Mouse (Mus musculus) hindbrain, postnatal 0 days (tissue): ENCODE data around the gene Gm20708. TPM values are rescaled to one million over a fixed set of nuclear protein-coding genes. Genes with fewer than 3 reads are reported as not detected.

Experiments
- ATAC-seq: fragments of 200-750 bp; cut with Nextera tagmentation; 2 replicates; pipeline ENCODE4 v1.8.0; 2017; ENCODE audit warnings: mild to moderate bottlenecking, moderate TSS enrichment, moderate library complexity
- DNase-seq: peaks from one replicate; pipeline ENCODE4 v3.0.0-alpha.2; 2015; ENCODE audit warnings: low spot score
- H3K27ac ChIP-seq: fragments of 300-500 bp; sonication (generic); 2 replicates; pipeline ENCODE4 v1.5.1; 2014; ENCODE audit warnings: mild to moderate bottlenecking
- H3K27me3 ChIP-seq: fragments of 300-500 bp; sonication (generic); 2 replicates; pipeline ENCODE4 v1.6.1; 2014; ENCODE audit warnings: low read length, mixed read lengths; ENCODE audit not compliant: insufficient read depth
- H3K36me3 ChIP-seq: fragments of 300-500 bp; sonication (generic); 2 replicates; pipeline ENCODE4 v1.6.1; 2014; ENCODE audit warnings: low read length, mixed read lengths; ENCODE audit not compliant: insufficient read depth
- H3K4me1 ChIP-seq: fragments of 300-500 bp; sonication (generic); 2 replicates; pipeline ENCODE4 v1.6.1; 2014; ENCODE audit warnings: antibody characterized with exemption, low read length, mixed read lengths; ENCODE audit not compliant: insufficient read depth
- H3K4me2 ChIP-seq: fragments of 300-500 bp; sonication (generic); 2 replicates; pipeline ENCODE4 v1.6.1; 2014; ENCODE audit warnings: low read depth, mild to moderate bottlenecking, low read length, moderate library complexity, mixed read lengths
- H3K4me3 ChIP-seq: fragments of 300-500 bp; sonication (generic); 2 replicates; pipeline ENCODE4 v1.5.1; 2014; ENCODE audit warnings: low read length
- H3K9ac ChIP-seq: fragments of 300-500 bp; sonication (generic); replicated peaks from 2 replicates; pipeline ENCODE4 v1.6.1; 2014; ENCODE audit warnings: mild to moderate bottlenecking, low read length, moderate library complexity, mixed read lengths
- H3K9me3 ChIP-seq: fragments of 300-500 bp; sonication (generic); 2 replicates; pipeline ENCODE4 v1.6.1; 2016; ENCODE audit warnings: low read length, mixed read lengths
- CTCF ChIP-seq: IDR thresholded peaks from 2 replicates; pipeline ENCODE4 v1.5.1; 2016; ENCODE audit warnings: antibody characterized with exemption, control low read depth, low read depth
- WGBS: fragments of 180-500 bp; shearing (Covaris S2); extraction: QIAGEN DNeasy Blood & Tissue Kit; methylation state at CpG from one replicate; pipeline ENCODE4 v1.1.7; 2014; 5-methylcytosine and 5-hydroxymethylcytosine counted together
- polyA plus RNA-seq: library from polyadenylated mRNA; unstranded; fragments of >200 nt; fragmentation: Nextera tagmentation; extraction: Ambion mirVana; gene quantifications from 2 replicates; pipeline ENCODE4 v1.2.1, GENCODE M21; 2015
- total RNA-seq: library from RNA; depleted of rRNA; stranded (reverse); fragments of >200 nt; gene quantifications from 2 replicates; pipeline ENCODE4 v1.2.3, GENCODE M21; 2014

Gene Gm20708
- total and polyA plus RNA-seq, 2 experiments from 2014 or later = 1.4 TPM; not detected in 1

DNA sequence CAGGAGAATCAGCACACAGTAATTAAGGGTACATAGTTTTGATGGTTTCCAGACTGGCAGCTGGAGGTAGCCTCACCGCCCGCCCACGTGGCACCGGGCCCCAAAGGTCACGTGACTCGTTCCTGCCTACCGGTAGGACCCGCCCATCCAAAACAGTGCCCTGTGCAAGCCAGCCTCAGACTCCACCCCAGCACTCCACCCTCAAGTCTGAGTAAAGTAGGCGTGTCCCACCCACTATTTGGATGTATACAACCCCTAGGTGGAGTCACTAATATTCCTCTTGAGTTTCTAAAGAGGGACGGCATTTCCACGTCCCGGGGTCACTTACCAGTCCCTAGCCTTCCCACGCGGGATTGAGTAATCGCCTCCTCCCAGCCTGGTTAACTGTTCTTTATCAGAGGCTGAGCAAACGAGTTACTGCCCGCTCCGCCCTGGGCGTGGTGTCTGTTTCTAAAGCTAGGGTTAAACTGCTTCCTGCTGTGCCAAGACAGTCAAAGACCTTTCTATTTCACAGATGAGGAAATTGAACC, 28.8 kb upstream of the Gm20708 start:
- peak overlapping the region; percentile 45; the same call in 1 of the 2 replicates for H3K9ac ChIP-seq
- peak overlapping the region; percentile 53 for H3K4me2 ChIP-seq
- ATAC-seq (0 out of 2 replicates have a peak, but pooled peaks have one; percentile 39), DNase-seq (peak; percentile 35)
- H3K27ac ChIP-seq = peak overlapping the region; percentile 74; the same call in 1 of the 2 replicates
- peaks cover 4% of the 10 kb centered on the region; the same call in 1 of the 2 replicates for H3K27me3 ChIP-seq
- H3K4me1 ChIP-seq = peaks cover 18% of the 10 kb centered on the region
- H3K36me3 ChIP-seq = no peaks in the 10 kb centered on the region
- H3K9me3 ChIP-seq = no peaks in the 10 kb centered on the region
- H3K4me3 ChIP-seq = peak overlapping the region; percentile 27
- whole genome bisulfite sequencing = 6% methylated on average over 19 of the region's 19 CpGs
- no peak for TF ChIP-seq CTCF

DNA sequence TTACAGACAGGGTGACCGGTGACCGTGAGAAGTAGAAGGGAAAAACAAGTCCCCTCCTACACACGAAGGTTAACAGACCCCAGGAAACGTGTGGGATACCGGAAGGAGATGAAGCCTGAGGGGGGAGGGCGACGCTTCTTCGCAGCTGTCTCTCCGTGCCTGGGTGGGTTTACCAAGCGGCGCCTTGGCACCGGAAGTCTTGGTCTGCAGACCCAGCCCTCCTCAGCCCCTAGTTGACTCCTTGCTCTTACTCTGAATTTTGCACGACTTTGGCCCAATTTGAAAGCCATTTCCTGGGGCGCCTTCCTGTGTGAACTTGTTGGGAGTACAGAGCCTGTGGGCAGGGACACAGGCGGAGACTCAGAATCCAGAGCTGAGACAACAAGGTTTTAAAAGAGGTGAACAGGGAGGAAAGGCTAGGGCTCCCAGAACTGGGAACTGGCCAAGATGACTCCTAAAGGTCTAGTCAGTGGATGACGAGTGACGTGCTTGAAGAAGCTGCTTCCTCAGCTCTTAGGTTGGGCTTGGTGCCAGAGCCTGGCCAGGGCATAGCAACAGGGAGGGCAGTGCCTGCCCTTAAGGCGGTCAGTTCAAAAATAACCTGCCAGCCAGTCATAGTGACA, 28.2 kb upstream of the Gm20708 start:
- Histone ChIP-seq H3K9ac (no peak overlapping the region), H3K36me3 (no peaks in the 10 kb centered on the region), H3K27ac (peak overlapping the region; percentile 17; the same call in 1 of the 2 replicates), H3K4me2 (peak overlapping the region; percentile 53), H3K27me3 (peaks cover 4% of the 10 kb centered on the region; the same call in 1 of the 2 replicates), H3K9me3 (no peaks in the 10 kb centered on the region), H3K4me3 (no peak overlapping the region), H3K4me1 (peaks cover 18% of the 10 kb centered on the region)
- ATAC-seq (no peak), DNase-seq (peak; percentile 32)
- TF ChIP-seq CTCF = no peak
- WGBS = 19% methylated on average over 18 of the region's 18 CpGs

DNA sequence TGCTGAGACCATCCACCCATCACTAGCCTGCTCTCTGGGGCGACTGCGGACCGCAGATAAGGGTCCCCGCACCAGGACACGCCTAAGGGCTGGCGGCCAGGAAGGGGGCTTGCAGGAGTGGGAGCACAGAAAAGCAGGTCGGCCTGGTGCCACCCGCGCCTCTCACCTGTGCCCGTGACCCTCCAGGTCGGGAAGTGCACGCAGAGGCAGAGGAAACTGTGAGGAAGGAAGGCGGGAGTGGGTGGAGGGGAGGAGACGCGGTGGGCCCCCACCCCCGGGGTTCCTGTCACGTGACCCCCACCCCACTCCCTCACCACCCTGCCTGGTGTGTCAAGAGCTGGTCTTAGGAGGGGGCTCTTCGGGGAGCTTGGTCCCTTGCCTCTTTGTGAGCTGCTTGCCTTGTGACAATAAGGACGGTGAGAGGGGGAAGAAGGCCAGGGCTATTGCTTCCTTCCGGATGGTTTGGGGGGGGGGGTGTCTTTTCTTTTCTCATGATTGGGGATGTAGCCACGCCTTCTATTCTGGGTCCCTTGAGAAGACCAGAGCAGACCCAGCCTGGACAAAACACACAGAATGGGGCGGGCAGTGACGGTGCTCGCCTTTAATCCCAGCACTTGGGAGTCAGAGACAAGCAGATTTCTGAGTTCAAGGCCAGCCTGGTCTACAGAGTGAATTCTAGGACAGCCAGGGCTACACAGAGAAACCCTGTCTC, 27.3 kb upstream of the Gm20708 start, which contains the start of the genes Tmc8 and Tmc6:
Tmc8 (plus strand) TSS at position 84 of the 712 bp plus-strand sequence.
Tmc6 (minus strand) TSS at position 206 of the 712 bp plus-strand sequence.
- Histone ChIP-seq H3K9ac (peak within 1 kb of the TSS; percentile 28; the same call in 1 of the 2 replicates), H3K9me3 (no peaks in the 10 kb centered on the region), H3K4me2 (peak within 1 kb of the TSS; percentile 53), H3K4me3 (peak within 1 kb of the TSS; percentile 19), H3K27ac (peak within 1 kb of the TSS; percentile 17; the same call in 1 of the 2 replicates), H3K27me3 (peaks cover 4% of the 10 kb centered on the region; the same call in 1 of the 2 replicates), H3K36me3 (no peaks in the 10 kb centered on the region), H3K4me1 (peaks cover 18% of the 10 kb centered on the region)
- no peak for DNase-seq
- WGBS = 55% methylated on average over 24 of the region's 24 CpGs
- no peak for TF ChIP-seq CTCF
- ATAC-seq = no peak

DNA sequence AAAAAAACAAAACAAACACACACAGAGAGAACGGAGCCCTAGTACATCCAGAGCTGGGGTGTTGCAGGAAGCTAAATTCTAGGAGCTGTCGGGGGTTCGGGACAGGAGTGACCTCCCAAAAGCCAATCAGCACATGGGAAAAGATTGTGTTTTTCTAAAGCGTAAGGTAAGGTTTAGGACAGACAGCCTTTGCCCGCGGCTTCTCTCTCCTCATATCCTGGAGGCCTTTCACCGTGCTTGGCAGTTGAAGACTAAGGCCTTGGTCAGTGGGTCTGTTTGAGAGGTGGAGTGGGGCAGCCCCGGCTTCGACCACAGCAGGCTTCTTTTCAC, 26.8 kb upstream of the Gm20708 start:
- WGBS = 57% methylated on average over 9 of the region's 9 CpGs
- no peak for DNase-seq
- no peaks in the 10 kb centered on the region for H3K36me3 ChIP-seq
- H3K4me1 ChIP-seq = peaks cover 18% of the 10 kb centered on the region
- no peaks in the 10 kb centered on the region for H3K9me3 ChIP-seq
- no peak for ATAC-seq
- H3K4me2 ChIP-seq = peak overlapping the region; percentile 53
- H3K27ac ChIP-seq = no peak overlapping the region; the same call in 1 of the 2 replicates
- no peak for TF ChIP-seq CTCF
- peak overlapping the region; percentile 28; the same call in 1 of the 2 replicates for H3K9ac ChIP-seq
- H3K27me3 ChIP-seq = peaks cover 4% of the 10 kb centered on the region; the same call in 1 of the 2 replicates
- peak overlapping the region; percentile 19 for H3K4me3 ChIP-seq

DNA sequence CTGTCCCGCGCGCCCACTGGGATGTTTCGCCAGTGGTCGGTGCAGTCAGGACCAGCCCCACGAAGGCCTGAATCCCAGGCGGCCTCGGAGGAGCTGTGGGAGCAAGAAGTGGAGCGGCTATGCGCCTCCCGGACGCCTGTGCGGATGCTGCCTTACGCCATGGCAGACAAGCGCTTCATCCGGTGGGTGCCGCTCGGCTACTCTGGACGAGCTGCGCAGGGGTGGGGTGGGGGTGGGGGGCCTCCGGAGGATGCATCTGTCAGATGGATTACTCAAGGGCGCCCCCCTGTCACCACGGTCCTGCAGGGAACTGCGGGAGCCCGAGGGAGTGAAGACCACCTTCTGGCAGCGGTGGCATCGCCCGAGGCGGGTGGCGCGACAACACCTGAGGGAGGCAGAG, 26.4 kb upstream of the Gm20708 start:
- Histone ChIP-seq H3K27me3 (peaks cover 4% of the 10 kb centered on the region; the same call in 1 of the 2 replicates), H3K4me3 (peak overlapping the region; percentile 19), H3K4me2 (peak overlapping the region; percentile 53), H3K36me3 (no peaks in the 10 kb centered on the region), H3K27ac (no peak overlapping the region; the same call in 1 of the 2 replicates), H3K9me3 (no peaks in the 10 kb centered on the region), H3K9ac (peak overlapping the region; percentile 28; the same call in 1 of the 2 replicates), H3K4me1 (peaks cover 18% of the 10 kb centered on the region)
- peak; percentile 28; the same call in 1 of the 2 replicates for ATAC-seq
- peak; percentile 74 for DNase-seq
- 8% methylated on average over 31 of the region's 31 CpGs for WGBS
- TF ChIP-seq CTCF = peak; percentile 64

DNA sequence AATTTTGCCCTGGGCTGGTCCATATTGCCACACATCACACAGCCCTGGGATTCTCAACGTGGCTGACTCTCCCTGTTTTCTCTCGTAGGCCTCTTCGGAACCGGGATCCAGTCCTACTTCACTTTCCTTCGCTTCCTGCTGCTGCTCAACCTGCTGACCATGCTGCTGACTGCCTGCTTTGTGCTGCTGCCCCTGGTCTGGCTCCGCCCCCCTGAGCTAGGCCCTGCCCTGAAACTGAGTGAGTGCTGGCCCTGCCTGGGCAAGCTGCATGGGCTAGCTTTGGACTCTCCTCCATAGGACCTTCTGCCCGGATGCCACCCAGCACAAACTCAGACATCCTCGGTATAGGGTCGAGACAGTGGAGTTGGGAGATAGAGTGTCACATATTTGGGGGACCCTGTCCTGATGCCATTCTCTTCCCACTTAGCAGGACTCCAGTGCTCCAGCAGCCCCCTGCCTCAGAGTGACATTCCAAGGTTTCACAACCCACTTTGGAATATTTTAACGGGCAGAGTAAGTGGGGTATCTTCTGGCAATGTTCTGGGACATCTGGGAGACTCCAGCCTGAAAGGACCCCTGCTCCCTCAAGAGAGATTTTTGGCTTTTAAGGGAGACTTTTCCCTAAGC, 25.7 kb upstream of the Gm20708 start:
- Histone ChIP-seq H3K27ac (no peak overlapping the region), H3K4me1 (peaks cover 17% of the 10 kb centered on the region), H3K36me3 (no peaks in the 10 kb centered on the region), H3K9me3 (no peaks in the 10 kb centered on the region), H3K27me3 (peaks cover 4% of the 10 kb centered on the region; the same call in 1 of the 2 replicates), H3K4me2 (peak overlapping the region; percentile 53), H3K4me3 (peak overlapping the region; percentile 19; the same call in 1 of the 2 replicates), H3K9ac (peak overlapping the region; percentile 28; the same call in 1 of the 2 replicates)
- WGBS = 41% methylated on average over 10 of the region's 10 CpGs
- DNase-seq (no peak), ATAC-seq (no peak)
- TF ChIP-seq CTCF = no peak
